Mouse (Mus musculus) liver, adult 2 months (tissue): ENCODE measurements at regions not wholly inside any gene's neighbourhood (a gene's known extent, or its start where the extent isn't known, plus 50 kb on each side); places are given as distances from the start of the nearest gene placed in this dataset.

Source experiments
- CTCF ChIP-seq: fragments of 200-500 bp; IDR thresholded peaks from 2 replicates; pipeline ENCODE4 v1.5.1; 2011; ENCODE audit warnings: low read depth, low read length, control low read depth
- POLR2A ChIP-seq: fragments of 200-500 bp; IDR thresholded peaks from 2 replicates; pipeline ENCODE4 v1.6.1; 2011; ENCODE audit warnings: low read length, control low read depth; ENCODE audit not compliant: insufficient read depth; ENCODE audit errors: extremely low read depth

- TF ChIP-seq CTCF (no peak), POLR2A (no peak)
Measured at GRCm38 (mm10) chr2:75252829-75253228, 406.2 kb upstream of the Hnrnpa3 start.
